Mouse (Mus musculus): ENCODE measurements around the gene Ncs1. TPM values are rescaled to one million over a fixed set of nuclear protein-coding genes. Genes with fewer than 3 reads are reported as not detected.

The Ncs1 gene
- total RNA-seq, 1 experiment from 2014 or later: 6.4 TPM

DNA sequence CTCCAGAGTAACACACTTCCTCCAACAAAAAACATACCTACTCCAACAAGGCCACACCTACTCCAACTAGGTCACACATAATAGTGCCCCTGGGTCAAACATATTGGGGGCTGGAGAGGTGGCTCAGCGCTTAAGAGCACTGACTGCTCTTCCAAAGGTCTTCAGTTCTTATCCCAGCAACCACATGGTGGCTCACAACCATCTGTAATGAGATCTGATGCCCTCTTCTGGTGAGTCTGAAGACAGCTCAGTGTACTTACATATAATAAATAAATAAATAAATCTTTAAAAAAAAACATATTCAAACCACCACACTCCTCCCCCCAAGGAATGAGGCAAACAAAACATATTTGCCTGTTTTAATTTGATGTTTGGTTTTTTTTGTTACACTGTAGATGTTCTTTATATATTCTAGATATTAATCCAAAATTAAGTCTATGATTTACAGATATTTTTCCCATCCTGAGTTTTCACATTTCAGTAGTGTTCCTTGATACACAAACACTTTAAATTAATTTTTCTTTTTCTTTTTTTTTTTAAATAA lies 16.8 kb upstream of the Ncs1 start:
- ATAC-seq (replicated peaks in 1 of 2; ENCODE audit: insufficient read depth in 1 of 2, low FRiP score in 2 of 2, low TSS enrichment in 1 of 2, low read depth in 1 of 2, poor library complexity in 2 of 2, severe bottlenecking in 2 of 2): no peak

GRCm38 (mm10) chr2:31239203-31239696 lies 6.4 kb upstream of the Ncs1 start:
- peak; percentile 76 to 81 for ATAC-seq (replicated peaks in 1 of 2; ENCODE audit: insufficient read depth in 1 of 2, low FRiP score in 2 of 2, low TSS enrichment in 1 of 2, low read depth in 1 of 2, poor library complexity in 2 of 2, severe bottlenecking in 2 of 2)

GRCm38 (mm10) chr2:31239833-31240232 lies 5.8 kb upstream of the Ncs1 start:
- ATAC-seq (replicated peaks in 1 of 2; ENCODE audit: insufficient read depth in 1 of 2, low FRiP score in 2 of 2, low TSS enrichment in 1 of 2, low read depth in 1 of 2, poor library complexity in 2 of 2, severe bottlenecking in 2 of 2): no peak

DNA sequence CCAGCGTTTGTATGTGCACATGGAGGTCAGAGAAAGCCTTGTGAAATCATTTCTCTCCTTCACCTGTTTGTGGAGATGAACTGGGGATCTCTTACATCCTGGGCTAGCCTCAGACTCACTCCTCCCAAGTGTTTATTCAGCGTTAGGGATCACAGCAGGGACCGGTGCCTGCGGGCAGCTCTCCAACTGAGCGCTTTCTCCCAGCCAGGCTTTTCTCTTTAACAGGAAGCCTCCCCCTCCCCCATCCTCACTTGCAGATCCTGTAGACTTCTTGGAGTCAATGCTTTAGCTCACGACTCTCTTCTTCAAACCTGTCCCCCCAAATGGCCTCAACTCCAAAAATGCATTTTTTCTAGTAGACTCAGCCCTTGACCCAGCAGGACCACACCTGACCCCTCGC lies 4.0 kb upstream of the Ncs1 start:
- ATAC-seq (replicated peaks in 1 of 2; ENCODE audit: insufficient read depth in 1 of 2, low FRiP score in 2 of 2, low TSS enrichment in 1 of 2, low read depth in 1 of 2, poor library complexity in 2 of 2, severe bottlenecking in 2 of 2): no peak

- no peak for ATAC-seq (replicated peaks in 1 of 2; ENCODE audit: insufficient read depth in 1 of 2, low FRiP score in 2 of 2, low TSS enrichment in 1 of 2, low read depth in 1 of 2, poor library complexity in 2 of 2, severe bottlenecking in 2 of 2)
Measured at GRCm38 (mm10) chr2:31244216-31244615, 1.4 kb upstream of the Ncs1 start.

DNA sequence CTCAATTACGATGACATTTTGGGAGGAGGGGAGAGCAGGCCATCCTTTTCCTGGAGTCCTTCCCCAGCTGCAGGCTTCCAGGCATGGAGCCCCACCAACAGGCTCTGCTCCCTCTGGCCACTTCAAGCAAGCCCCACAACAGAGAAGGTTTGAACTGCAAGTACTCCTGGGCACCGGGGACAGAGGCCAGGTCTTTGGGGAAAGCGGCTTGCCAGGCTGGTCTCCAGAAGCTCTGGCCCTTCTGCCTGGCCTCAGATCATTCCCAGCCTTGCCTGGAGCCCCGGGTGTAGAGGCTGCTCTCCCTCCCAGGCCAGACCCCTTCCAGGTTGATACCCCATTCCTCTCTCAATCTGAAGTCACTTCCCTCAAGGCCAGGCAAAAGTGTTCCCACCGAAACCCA lies 572 bp upstream of the Ncs1 start:
- no peak for ATAC-seq (replicated peaks in 1 of 2; ENCODE audit: insufficient read depth in 1 of 2, low FRiP score in 2 of 2, low TSS enrichment in 1 of 2, low read depth in 1 of 2, poor library complexity in 2 of 2, severe bottlenecking in 2 of 2)

DNA sequence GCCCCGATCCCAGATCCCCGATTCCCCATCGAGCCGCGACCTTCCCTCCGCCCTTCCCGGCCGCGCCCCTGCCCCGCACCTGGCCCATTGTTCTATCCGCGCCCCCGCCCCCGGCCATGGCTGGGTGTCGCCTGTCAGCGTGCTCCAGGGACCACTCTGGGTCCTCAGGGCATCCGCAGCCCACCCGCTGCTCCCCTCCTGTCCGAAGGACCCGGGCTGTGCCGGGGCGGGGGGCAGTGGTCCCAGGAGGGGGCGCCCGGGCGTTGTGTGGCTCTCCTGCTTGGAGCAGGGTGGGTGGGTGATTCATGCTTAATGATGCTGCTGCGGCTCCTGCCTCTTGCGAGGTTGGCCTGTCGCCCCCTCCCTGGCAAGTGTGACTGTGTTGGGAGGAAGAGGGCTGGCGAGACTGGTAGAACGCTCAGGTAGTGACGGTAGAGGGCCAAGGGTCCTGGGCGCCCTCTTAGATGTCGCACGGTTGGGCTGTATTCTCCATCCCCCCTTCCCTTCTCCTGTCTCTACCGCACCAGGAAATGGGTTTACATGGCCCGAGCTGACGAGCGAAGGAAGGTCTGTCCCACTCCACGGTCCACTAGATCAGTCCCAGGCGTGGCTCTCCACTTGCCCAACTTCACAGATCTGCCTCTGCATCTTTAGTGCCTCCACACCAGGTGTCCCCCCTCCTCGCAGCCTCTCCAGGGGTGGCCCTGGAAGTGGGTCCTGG lies 788 bp downstream of the Ncs1 start:
- ATAC-seq (replicated peaks in 1 of 2; ENCODE audit: insufficient read depth in 1 of 2, low FRiP score in 2 of 2, low TSS enrichment in 1 of 2, low read depth in 1 of 2, poor library complexity in 2 of 2, severe bottlenecking in 2 of 2): peak in 1 of 2 experiments; percentile 15; a peak in 1 of 4 replicates

GRCm38 (mm10) chr2:31248856-31249255 lies 3.2 kb downstream of the Ncs1 start:
- no peak for ATAC-seq (replicated peaks in 1 of 2; ENCODE audit: insufficient read depth in 1 of 2, low FRiP score in 2 of 2, low TSS enrichment in 1 of 2, low read depth in 1 of 2, poor library complexity in 2 of 2, severe bottlenecking in 2 of 2)

- no peak for ATAC-seq (replicated peaks in 1 of 2; ENCODE audit: insufficient read depth in 1 of 2, low FRiP score in 2 of 2, low TSS enrichment in 1 of 2, low read depth in 1 of 2, poor library complexity in 2 of 2, severe bottlenecking in 2 of 2)
Measured at GRCm38 (mm10) chr2:31252167-31252566, 6.5 kb downstream of the Ncs1 start.

DNA sequence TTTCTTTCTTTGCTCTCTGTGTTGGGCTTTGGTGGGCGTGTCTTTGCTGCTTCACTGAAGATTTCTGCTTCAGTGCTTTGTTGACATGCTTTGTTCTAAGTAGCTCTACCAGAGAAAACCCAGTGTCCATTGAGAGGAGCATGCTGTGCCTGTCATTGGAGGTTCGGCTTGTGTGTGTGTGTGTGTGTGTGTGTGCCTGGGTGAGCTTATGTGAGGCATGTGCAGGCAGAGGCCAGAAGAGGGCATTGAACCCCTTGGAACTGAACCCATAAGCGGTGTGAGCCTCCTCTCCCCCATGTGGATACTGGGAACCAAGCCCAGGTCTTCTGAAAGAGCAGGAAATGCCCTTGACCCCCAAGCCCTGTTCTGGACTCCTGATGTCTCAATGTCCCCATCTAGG lies 7.8 kb downstream of the Ncs1 start:
- no peak for ATAC-seq (replicated peaks in 1 of 2; ENCODE audit: insufficient read depth in 1 of 2, low FRiP score in 2 of 2, low TSS enrichment in 1 of 2, low read depth in 1 of 2, poor library complexity in 2 of 2, severe bottlenecking in 2 of 2)

GRCm38 (mm10) chr2:31254806-31255205 lies 9.2 kb downstream of the Ncs1 start:
- no peak for ATAC-seq (replicated peaks in 1 of 2; ENCODE audit: insufficient read depth in 1 of 2, low FRiP score in 2 of 2, low TSS enrichment in 1 of 2, low read depth in 1 of 2, poor library complexity in 2 of 2, severe bottlenecking in 2 of 2)

- ATAC-seq (replicated peaks in 1 of 2; ENCODE audit: insufficient read depth in 1 of 2, low FRiP score in 2 of 2, low TSS enrichment in 1 of 2, low read depth in 1 of 2, poor library complexity in 2 of 2, severe bottlenecking in 2 of 2): peak; percentile 82 to 87
Measured at GRCm38 (mm10) chr2:31255952-31256938, 10.6 kb downstream of the Ncs1 start.

DNA sequence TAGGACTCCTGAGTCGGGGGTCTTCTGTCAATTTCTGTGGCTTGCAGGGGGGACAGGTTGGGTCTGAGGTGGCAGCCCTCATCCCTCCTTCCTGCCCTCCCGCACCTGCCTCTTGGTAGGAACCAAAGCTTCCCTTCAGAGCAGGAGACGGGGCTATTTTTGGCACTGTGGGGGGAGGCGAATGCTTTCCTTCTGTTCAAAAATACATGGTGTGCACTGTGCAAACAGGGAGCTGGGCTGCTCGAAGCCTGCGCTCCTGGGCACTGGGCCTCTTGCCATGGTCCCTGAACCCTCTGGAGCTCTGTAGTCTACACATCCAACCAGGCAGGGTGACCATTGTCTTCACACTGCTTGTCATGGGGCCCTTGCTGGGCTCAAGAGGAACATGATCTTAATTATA lies 11.5 kb downstream of the Ncs1 start:
- no peak for ATAC-seq (replicated peaks in 1 of 2; ENCODE audit: insufficient read depth in 1 of 2, low FRiP score in 2 of 2, low TSS enrichment in 1 of 2, low read depth in 1 of 2, poor library complexity in 2 of 2, severe bottlenecking in 2 of 2)

DNA sequence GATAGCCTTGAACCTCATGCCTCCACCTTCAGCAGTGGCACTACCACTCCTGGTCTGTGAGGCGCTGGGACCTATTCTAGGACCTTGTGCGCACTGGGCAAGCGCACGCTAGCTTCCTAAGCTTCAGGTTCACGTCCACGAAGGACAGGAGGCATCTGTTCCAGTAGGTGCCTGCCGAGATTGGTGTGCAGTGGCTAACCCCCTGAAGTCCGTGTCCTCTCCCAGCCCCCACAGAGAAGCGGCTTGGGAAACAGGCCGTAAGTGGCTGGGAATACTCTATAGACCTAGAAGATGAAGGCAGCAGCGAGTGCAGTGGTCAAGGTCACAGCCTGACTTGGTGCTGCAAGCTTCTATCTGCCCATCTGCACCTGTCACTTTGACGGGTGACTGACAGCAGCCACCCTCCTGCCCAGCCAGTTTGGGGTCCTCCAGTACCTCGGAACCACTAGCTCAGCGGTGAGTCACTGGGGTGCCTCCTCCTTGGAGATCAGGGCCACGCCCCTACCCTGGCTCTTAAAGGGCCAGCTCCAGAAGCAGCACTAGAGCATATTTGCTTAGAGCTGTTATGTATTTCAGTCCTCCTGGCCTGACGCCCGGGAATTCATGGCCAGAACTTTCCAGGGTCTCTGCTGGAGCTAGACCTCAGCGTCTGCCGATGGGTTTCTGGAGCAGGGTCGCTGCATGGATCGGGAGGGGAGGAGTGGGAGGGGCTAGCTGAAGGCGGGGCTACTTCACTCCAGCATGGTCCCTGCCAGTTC lies 13.2 kb downstream of the Ncs1 start:
- peak; percentile 65 to 71 for ATAC-seq (replicated peaks in 1 of 2; ENCODE audit: insufficient read depth in 1 of 2, low FRiP score in 2 of 2, low TSS enrichment in 1 of 2, low read depth in 1 of 2, poor library complexity in 2 of 2, severe bottlenecking in 2 of 2)

DNA sequence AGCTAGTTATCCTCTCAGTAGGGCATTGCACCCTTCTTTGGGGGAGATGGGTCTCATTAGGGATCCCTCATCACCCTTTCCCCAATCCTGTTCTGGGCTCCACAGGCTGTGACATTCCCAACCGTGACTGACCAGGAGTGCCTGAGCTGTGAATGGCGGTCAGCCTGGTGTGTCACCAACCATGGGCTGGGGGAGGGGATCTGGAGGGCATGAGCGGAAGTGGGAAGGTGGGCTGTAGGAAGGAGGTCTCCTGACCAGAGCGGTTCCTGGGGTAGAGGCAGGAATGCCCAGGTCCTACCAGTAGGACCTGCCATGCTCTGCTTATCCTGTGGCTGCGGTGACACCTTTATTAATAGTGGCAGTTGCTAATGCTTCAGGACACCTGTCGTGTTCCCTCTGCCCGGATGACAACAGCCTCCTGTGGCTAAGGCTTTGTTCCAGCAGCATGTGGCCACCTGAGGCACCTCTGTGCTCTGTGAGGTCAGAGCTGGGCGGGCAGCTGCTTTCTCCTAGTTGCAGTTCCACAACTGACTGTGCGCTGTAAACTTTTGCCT lies 13.8 kb downstream of the Ncs1 start:
- ATAC-seq (replicated peaks in 1 of 2; ENCODE audit: insufficient read depth in 1 of 2, low FRiP score in 2 of 2, low TSS enrichment in 1 of 2, low read depth in 1 of 2, poor library complexity in 2 of 2, severe bottlenecking in 2 of 2): no peak

DNA sequence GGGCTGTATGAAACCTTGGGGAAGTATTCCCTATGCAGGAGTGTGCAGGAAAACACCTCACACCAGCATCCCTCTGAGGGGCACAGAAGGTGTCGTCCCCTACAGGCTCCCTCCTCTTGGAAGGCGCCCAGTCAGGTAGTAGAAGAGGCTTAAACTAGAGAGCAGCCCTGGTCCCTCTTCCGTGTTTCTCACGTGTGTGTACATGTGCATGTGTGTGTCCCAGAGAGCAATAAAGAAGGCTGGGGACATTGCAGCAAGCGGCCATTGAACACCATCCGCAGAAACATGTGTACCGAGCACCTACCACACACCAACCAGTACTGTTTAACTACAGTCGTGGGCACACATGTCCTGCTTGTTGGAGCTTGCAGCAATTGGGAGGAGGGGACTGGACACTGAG lies 14.9 kb downstream of the Ncs1 start:
- no peak for ATAC-seq (replicated peaks in 1 of 2; ENCODE audit: insufficient read depth in 1 of 2, low FRiP score in 2 of 2, low TSS enrichment in 1 of 2, low read depth in 1 of 2, poor library complexity in 2 of 2, severe bottlenecking in 2 of 2)

DNA sequence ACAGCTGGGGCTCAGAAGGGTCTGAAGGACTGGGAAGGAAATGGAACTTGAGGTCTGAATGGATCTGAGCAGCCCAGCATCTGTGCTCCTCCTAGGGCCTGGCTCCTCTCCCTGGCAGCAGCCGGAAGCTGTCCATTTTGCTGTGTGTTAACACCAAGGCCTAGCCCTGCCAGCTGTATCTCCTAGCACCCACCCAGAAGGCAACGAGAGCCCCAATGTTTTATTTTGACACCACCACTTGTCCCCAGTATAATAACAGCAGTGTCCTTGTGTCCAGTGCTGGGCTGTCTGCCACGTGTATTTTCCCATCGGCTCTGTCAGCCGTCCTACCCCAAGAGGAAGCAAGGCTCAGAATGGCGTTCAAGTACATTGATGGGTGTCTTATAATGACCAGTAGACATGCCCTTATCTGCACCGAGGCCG lies 17.4 kb downstream of the Ncs1 start:
- ATAC-seq (replicated peaks in 1 of 2; ENCODE audit: insufficient read depth in 1 of 2, low FRiP score in 2 of 2, low TSS enrichment in 1 of 2, low read depth in 1 of 2, poor library complexity in 2 of 2, severe bottlenecking in 2 of 2): no peak

Measured in hematopoietic stem cell, adult 5-6 weeks (primary cell).